11 mouse cellular contexts compared by ENCODE assay signal in the genomic region with DNA sequence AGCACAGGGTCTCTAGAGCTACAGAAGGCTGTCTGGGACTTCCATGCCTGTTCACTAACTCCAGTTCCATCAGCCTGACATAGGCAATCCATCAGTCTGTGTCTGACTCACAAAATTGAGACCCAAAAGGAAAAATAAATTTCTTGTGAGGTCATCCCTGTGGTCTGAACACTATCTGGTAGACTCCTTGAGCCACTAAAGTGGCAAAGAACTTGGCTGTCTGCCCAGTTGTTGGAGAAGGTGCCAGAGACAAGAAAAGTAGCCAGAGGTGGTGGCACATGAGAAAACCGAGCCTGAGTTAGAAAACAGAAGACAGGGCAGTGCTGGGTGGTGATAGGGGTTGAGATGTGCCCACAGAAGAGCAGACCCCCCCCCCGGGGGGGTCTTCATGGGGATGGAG.
DNase-seq lines count a peak whose midpoint lies in the region; ATAC-seq lines count a peak whose summit lies in the region.
"Had no signal": no experiment of that assay in that cellular context is flagged by ENCODE, and none has a peak within 500 bp of the region (broad histone marks: within the 10 kb centered on the region; RNA-seq: fewer than 3 reads in every experiment).

No protein-coding gene starts in this region.

- H3K9ac ChIP-seq in limb, embryonic 13.5 days = no peak overlapping the region
- no peak overlapping the region for H3K9ac ChIP-seq in intestine, embryonic 16.5 days (ENCODE audit: low read depth, low read length)
- H3K9ac ChIP-seq: embryonic facial prominence, embryonic 12.5 days; neural tube, embryonic 13.5 days had no signal

- H3K36me3 ChIP-seq in limb, embryonic 13.5 days = no peaks in the 10 kb centered on the region
- no peaks in the 10 kb centered on the region for H3K36me3 ChIP-seq in intestine, embryonic 16.5 days (ENCODE audit: control insufficient read depth, insufficient read depth, low read length)
- H3K36me3 ChIP-seq: embryonic facial prominence, embryonic 12.5 days; G1E; neural tube, embryonic 13.5 days had no signal

- H3K4me1 ChIP-seq in limb, embryonic 13.5 days = peaks cover 19% of the 10 kb centered on the region
- H3K4me1 ChIP-seq in intestine, embryonic 16.5 days (ENCODE audit: control insufficient read depth, insufficient read depth, low read length) = no peaks in the 10 kb centered on the region
- H3K4me1 ChIP-seq: embryonic facial prominence, embryonic 12.5 days; megakaryocyte, embryonic 14.5 days; neural tube, embryonic 13.5 days had no signal

- H3K27ac ChIP-seq in limb, embryonic 13.5 days = no peak overlapping the region
- no peak overlapping the region for H3K27ac ChIP-seq in intestine, embryonic 16.5 days (ENCODE audit: low read length)
- H3K27ac ChIP-seq: embryonic facial prominence, embryonic 12.5 days; neural tube, embryonic 13.5 days had no signal

- WGBS in limb, embryonic 13.5 days = 45% methylated on average over 2 of the region's 2 CpGs
- WGBS in intestine, embryonic 16.5 days = 65% methylated on average over 2 of the region's 2 CpGs

- no peak overlapping the region for H3K4me3 ChIP-seq in limb, embryonic 13.5 days
- no peak overlapping the region for H3K4me3 ChIP-seq in intestine, embryonic 16.5 days (ENCODE audit: low read length)
- H3K4me3 ChIP-seq: embryonic facial prominence, embryonic 12.5 days; megakaryocyte, embryonic 14.5 days; neural tube, embryonic 13.5 days had no signal

- no peaks in the 10 kb centered on the region for H3K27me3 ChIP-seq in limb, embryonic 13.5 days
- H3K27me3 ChIP-seq in intestine, embryonic 16.5 days (replicated peaks; ENCODE audit: control insufficient read depth, insufficient read depth, low read length) = no peaks in the 10 kb centered on the region
- H3K27me3 ChIP-seq: embryonic facial prominence, embryonic 12.5 days; megakaryocyte, embryonic 14.5 days; neural tube, embryonic 13.5 days had no signal

- peak; percentile 11 for DNase-seq in 416B (ENCODE audit: low read depth)
- peak; percentile 22 to 33 for DNase-seq in adrenal gland, adult 18-20 months (ENCODE audit: low spot score in 2 of 2)
- DNase-seq in heart, adult 18-20 months = peak; percentile 58 to 64
- no peak for DNase-seq in right cerebral cortex, adult 2 months (ENCODE audit: low spot score in 2 of 2)

- H3K9me3 ChIP-seq in limb, embryonic 13.5 days = no peaks in the 10 kb centered on the region
- H3K9me3 ChIP-seq in intestine, embryonic 16.5 days (ENCODE audit: control insufficient read depth, low read length) = no peaks in the 10 kb centered on the region
- H3K9me3 ChIP-seq: embryonic facial prominence, embryonic 12.5 days; neural tube, embryonic 13.5 days had no signal

- H3K4me2 ChIP-seq in limb, embryonic 13.5 days (replicated peaks) = no peak overlapping the region
- no peak overlapping the region for H3K4me2 ChIP-seq in intestine, embryonic 16.5 days (ENCODE audit: low read depth, low read length)
- H3K4me2 ChIP-seq: embryonic facial prominence, embryonic 12.5 days; neural tube, embryonic 13.5 days had no signal

- ATAC-seq in limb, embryonic 13.5 days (ENCODE audit: low FRiP score, low read depth) = 0 out of 2 replicates have a peak, but pooled peaks have one; percentile 36
- ATAC-seq in intestine, embryonic 16.5 days = no peak
- no peak for ATAC-seq in megakaryocyte, adult 5-6 weeks (ENCODE audit: poor library complexity, severe bottlenecking)

Comparison
In these comparisons a context has a peak if more than half of its experiments do, and no peak if none do; other contexts are left out.
1. DNase-seq: peak in 416B (single experiment), adrenal gland, adult 18-20 months (2 of 2) and heart, adult 18-20 months (2 of 2); none in right cerebral cortex, adult 2 months (0 of 2).